Mouse (Mus musculus): Measurements from ENCODE around the gene Klhdc3.

GRCm38 (mm10) chr17:46710959-46711597 is 30.4 kb upstream of the Klhdc3 start, which contains the start of gene Pex6:
- TF ChIP-seq CTCF (IDR thresholded peaks at IDR 0.05; ENCODE audit: low read depth, low read length): 0 out of 2 replicates have a peak, but pooled peaks have one; percentile 13
- no peak for TF ChIP-seq POLR2A (IDR thresholded peaks at IDR 0.05; ENCODE audit: borderline replicate concordance, low read depth, low read length)
